Mouse (Mus musculus) spleen, adult 2 months (tissue): ENCODE measurements around the gene Ier5.

Experiments
- CTCF ChIP-seq: fragments of 200-500 bp; IDR thresholded peaks from 2 replicates; pipeline ENCODE4 v1.5.1; 2011; ENCODE audit warnings: mild to moderate bottlenecking, inconsistent platforms; ENCODE audit not compliant: insufficient read depth, insufficient read length, insufficient replicate concordance; ENCODE audit errors: extremely low read depth
- POLR2A ChIP-seq: fragments of 200-500 bp; IDR thresholded peaks from 2 replicates; pipeline ENCODE4 v1.6.1; 2011; ENCODE audit warnings: low read depth, low read length, inconsistent platforms

GRCm38 (mm10) chr1:155126716-155127115 is 27.3 kb upstream of the Ier5 start:
- TF ChIP-seq POLR2A = no peak
- no peak for TF ChIP-seq CTCF
